Mouse (Mus musculus): Measurements from ENCODE around the gene Fzd7. TPM values are rescaled to one million over a fixed set of nuclear protein-coding genes. Genes with fewer than 3 reads are reported as not detected.
A peak's percentile ranks its signal among the peaks of the same experiment; 100 is the strongest.

Gene Fzd7
- polyA plus RNA-seq, 1 experiment from 2014 or later: 13.7 TPM

DNA sequence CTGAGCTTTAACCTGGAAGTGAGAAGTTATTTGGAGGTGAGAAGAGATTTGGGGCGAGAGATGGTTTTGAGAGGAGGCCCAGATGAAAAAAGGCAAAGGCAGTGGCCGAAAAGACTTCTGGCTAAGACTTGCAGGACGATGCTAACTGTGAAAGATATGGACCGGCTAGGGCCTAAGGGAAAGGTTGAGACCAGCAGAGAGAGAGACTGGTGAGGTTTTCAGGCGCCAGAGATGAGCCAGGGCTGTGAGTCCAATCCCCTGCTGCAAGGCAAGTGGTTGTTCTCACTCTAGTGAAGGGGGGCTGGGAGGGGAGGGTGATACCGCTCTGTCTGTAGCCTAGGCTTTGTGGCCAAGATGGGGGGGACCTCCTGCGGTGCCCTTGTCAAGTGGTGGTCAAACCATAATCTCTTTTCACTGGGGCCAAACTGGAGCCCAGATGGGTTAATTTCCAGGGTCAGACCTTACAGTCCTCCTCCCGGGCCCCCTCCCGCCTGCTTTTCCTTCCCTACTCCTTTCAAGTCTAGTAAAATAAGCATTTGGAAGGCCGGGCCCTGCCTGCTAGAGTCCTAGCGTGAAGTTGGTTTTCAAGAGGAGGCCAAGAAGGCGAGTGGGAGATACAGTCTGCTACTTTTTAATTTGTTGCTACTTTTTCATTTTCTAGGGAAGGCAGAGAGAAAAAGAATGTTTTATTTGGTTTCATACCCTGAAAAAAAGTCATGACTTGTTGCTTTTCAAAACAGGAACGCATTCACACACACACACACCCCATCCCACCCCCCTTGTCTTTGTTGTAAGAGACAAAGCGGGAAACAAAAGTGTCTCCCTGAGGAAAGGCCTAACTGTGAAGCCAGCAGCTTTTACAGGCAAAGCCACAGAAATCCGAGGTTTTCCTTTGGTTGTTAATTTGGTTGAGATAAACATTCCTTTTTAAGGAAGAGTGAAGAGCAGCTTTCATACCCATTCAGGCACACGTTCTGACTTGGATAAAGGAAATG is 2.9 kb downstream of the Fzd7 start:
- Histone ChIP-seq H3K27ac (peak overlapping the region; percentile 99), H3K9ac (peak overlapping the region; percentile 95), H3K4me2 (peak overlapping the region; percentile 99), H3K4me3 (peak overlapping the region; percentile 93), H3K27me3 (no peaks in the 10 kb centered on the region), H3K36me3 (peaks cover 9% of the 10 kb centered on the region), H3K9me3 (no peaks in the 10 kb centered on the region), H3K4me1 (peaks cover 68% of the 10 kb centered on the region)
- ATAC-seq (ENCODE audit: insufficient number of reproducible peaks, insufficient read depth, low FRiP score, low TSS enrichment, low read depth): no peak
- 1% methylated on average over 16 of the region's 16 CpGs for WGBS

DNA sequence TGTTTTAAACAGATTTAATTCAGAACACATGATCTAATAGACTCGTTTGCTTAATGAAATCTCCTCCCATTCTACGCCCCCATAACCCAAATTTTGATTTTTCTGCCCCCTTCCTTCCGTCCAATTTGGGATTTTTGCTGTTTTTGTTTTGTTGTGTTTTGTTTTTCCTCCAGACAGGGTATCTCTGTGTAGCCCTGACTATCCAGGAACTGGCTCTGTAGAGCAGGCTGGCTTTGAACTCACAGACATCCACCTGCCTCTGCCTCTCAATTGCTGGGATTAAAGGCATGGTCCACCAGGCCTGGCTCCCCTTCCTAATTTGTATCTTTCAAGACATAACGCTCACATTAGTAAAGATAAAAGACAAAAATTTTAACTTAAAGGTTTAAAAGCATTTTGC is 3.6 kb downstream of the Fzd7 start:
- Histone ChIP-seq H3K9me3 (no peaks in the 10 kb centered on the region), H3K36me3 (peaks cover 15% of the 10 kb centered on the region), H3K4me1 (peaks cover 61% of the 10 kb centered on the region), H3K27me3 (no peaks in the 10 kb centered on the region), H3K4me2 (peak overlapping the region; percentile 99), H3K9ac (peak overlapping the region; percentile 95), H3K4me3 (peak overlapping the region; percentile 93), H3K27ac (peak overlapping the region; percentile 99; the same call in 1 of the 2 replicates)
- WGBS: 20% methylated on average over 4 of the region's 4 CpGs
- no peak for ATAC-seq (ENCODE audit: insufficient number of reproducible peaks, insufficient read depth, low FRiP score, low TSS enrichment, low read depth)

- H3K36me3 ChIP-seq: peaks cover 18% of the 10 kb centered on the region
- peak overlapping the region; percentile 61 for H3K9ac ChIP-seq
- H3K4me2 ChIP-seq: peak overlapping the region; percentile 99
- no peaks in the 10 kb centered on the region for H3K9me3 ChIP-seq
- H3K4me1 ChIP-seq: peaks cover 75% of the 10 kb centered on the region
- 3% methylated on average over 10 of the region's 10 CpGs for WGBS
- peak overlapping the region; percentile 34 for H3K4me3 ChIP-seq
- ATAC-seq (ENCODE audit: insufficient number of reproducible peaks, insufficient read depth, low FRiP score, low TSS enrichment, low read depth): no peak
- peak overlapping the region; percentile 75 for H3K27ac ChIP-seq
- H3K27me3 ChIP-seq: no peaks in the 10 kb centered on the region
These were observed 5.4 kb downstream of the Fzd7 start for GRCm38 (mm10) chr1:59487651-59488051.

GRCm38 (mm10) chr1:59488481-59488880 is 6.3 kb downstream of the Fzd7 start:
- H3K27me3 ChIP-seq: no peaks in the 10 kb centered on the region

DNA sequence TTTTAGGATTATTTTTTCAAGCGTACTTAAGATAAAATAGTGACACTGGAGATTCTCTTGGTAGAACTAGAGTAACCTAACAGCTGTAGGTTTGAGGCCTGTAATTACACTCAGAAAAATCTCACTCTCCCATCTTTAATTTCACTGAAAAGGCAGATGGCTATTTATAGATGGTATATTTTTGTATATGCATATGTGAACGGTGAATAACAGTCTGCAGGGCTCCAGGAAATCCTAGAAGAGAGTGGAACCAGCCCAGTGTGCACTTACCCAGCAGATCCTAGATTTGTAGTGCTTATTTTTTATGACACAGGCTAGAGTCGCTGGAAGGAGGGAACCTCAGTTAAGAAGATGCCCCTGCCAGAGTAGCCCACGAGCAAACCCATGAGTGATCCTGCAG is 6.8 kb downstream of the Fzd7 start:
- H3K4me1 ChIP-seq: peaks cover 79% of the 10 kb centered on the region
- H3K27me3 ChIP-seq: no peaks in the 10 kb centered on the region
- peak overlapping the region; percentile 55 for H3K27ac ChIP-seq
- 0 out of 2 replicates have a peak overlapping the region, but pooled peaks have one; percentile 17 for H3K9ac ChIP-seq
- no peaks in the 10 kb centered on the region for H3K9me3 ChIP-seq
- no peak for ATAC-seq (ENCODE audit: insufficient number of reproducible peaks, insufficient read depth, low FRiP score, low TSS enrichment, low read depth)
- H3K36me3 ChIP-seq: peaks cover 18% of the 10 kb centered on the region
- 42% methylated on average over 4 of the region's 4 CpGs for WGBS
- H3K4me3 ChIP-seq: no peak overlapping the region
- peak overlapping the region; percentile 99; the same call in 1 of the 2 replicates for H3K4me2 ChIP-seq

More at GRCm38 (mm10) chr1:59488481-59488880, 6.3 kb downstream of the Fzd7 start:
- 54% methylated on average over 4 of the region's 4 CpGs for WGBS
- ATAC-seq (ENCODE audit: insufficient number of reproducible peaks, insufficient read depth, low FRiP score, low TSS enrichment, low read depth): no peak
- H3K36me3 ChIP-seq: peaks cover 18% of the 10 kb centered on the region
- peak overlapping the region; percentile 40; the same call in 1 of the 2 replicates for H3K27ac ChIP-seq
- H3K4me1 ChIP-seq: peaks cover 80% of the 10 kb centered on the region
- H3K9ac ChIP-seq: no peak overlapping the region
- no peak overlapping the region for H3K4me3 ChIP-seq
- no peaks in the 10 kb centered on the region for H3K9me3 ChIP-seq
- H3K4me2 ChIP-seq: peak overlapping the region; percentile 99

DNA sequence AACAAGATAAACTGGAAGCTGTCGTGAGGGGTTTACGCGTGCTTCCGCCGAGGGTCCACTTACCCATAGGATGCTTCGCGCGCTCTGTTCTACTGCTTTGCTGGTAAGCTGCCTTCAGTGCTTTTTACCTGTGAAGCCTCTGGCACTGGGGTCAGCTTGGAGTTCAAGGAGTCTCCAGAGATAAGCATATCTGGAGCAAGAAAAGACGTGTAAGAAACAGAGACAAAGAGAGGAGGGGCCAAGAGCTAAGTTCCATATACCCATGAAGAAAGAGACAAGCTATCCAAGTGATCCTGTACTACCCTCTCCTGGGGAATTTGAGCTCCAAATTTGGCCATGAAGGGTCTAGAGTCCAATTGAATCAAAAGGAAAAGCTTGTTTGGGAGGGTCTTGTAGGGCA is 9.3 kb downstream of the Fzd7 start:
- no peak overlapping the region for H3K9ac ChIP-seq
- ATAC-seq (ENCODE audit: insufficient number of reproducible peaks, insufficient read depth, low FRiP score, low TSS enrichment, low read depth): no peak
- H3K4me1 ChIP-seq: peaks cover 56% of the 10 kb centered on the region
- no peak overlapping the region for H3K4me2 ChIP-seq
- no peaks in the 10 kb centered on the region for H3K27me3 ChIP-seq
- no peak overlapping the region for H3K27ac ChIP-seq
- H3K4me3 ChIP-seq: no peak overlapping the region
- no peaks in the 10 kb centered on the region for H3K9me3 ChIP-seq
- peaks cover 12% of the 10 kb centered on the region; the same call in 1 of the 2 replicates for H3K36me3 ChIP-seq
- WGBS: 78% methylated on average over 9 of the region's 9 CpGs

DNA sequence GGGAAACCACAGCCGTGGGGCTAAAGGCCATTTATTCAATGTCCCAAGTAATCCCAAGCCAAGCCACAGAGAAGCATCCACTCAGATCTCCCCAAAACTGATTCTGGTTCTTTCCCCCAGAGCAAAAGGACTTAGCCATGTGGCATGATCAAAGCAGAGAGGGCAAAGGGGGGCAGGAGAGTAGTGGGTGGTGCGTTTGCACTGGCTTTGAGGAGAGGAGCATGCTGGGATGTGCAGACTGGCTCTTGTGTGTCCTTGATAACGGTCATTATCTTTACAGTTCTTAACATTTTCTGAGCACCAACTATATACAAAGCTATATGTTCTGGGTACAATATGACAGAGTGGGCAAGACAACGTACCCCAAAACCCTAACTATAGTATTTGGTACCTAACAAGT is 10.2 kb downstream of the Fzd7 start:
- no peaks in the 10 kb centered on the region for H3K27me3 ChIP-seq
- H3K4me2 ChIP-seq: no peak overlapping the region
- H3K4me3 ChIP-seq: no peak overlapping the region
- peak overlapping the region; percentile 62; the same call in 1 of the 2 replicates for H3K27ac ChIP-seq
- H3K4me1 ChIP-seq: peaks cover 50% of the 10 kb centered on the region
- 38% methylated on average over 4 of the region's 4 CpGs for WGBS
- peaks cover 12% of the 10 kb centered on the region; the same call in 1 of the 2 replicates for H3K36me3 ChIP-seq
- H3K9me3 ChIP-seq: no peaks in the 10 kb centered on the region
- ATAC-seq (ENCODE audit: insufficient number of reproducible peaks, insufficient read depth, low FRiP score, low TSS enrichment, low read depth): no peak
- H3K9ac ChIP-seq: no peak overlapping the region

DNA sequence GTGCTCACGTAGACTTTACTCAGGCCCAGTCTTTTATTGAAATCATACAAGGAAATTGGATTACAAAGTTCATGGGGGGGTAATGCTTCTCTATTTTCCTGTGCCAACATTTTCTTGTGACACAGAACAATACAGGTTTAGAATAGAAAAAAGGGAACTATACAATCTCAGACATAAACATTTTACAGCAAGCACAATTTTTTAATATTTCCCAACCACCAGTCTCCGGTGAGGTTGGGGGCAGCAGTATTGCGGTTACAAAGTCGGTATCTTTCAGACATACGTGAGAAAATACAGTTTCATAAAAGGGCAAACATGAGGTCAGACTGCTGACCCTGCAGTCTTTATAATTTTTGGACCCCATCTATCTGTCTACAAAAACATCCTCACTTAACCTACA is 13.7 kb downstream of the Fzd7 start:
- H3K27ac ChIP-seq: no peak overlapping the region
- H3K4me1 ChIP-seq: peaks cover 27% of the 10 kb centered on the region
- ATAC-seq (ENCODE audit: insufficient number of reproducible peaks, insufficient read depth, low FRiP score, low TSS enrichment, low read depth): no peak
- no peak overlapping the region for H3K4me3 ChIP-seq
- no peak overlapping the region for H3K9ac ChIP-seq
- no peak overlapping the region for H3K4me2 ChIP-seq
- H3K27me3 ChIP-seq: no peaks in the 10 kb centered on the region
- H3K36me3 ChIP-seq: 0 out of 2 replicates have a peak, but pooled peaks cover 2% of the 10 kb centered on the region
- 87% methylated on average over 5 of the region's 5 CpGs for WGBS
- H3K9me3 ChIP-seq: no peaks in the 10 kb centered on the region

GRCm38 (mm10) chr1:59497741-59498613 is 15.8 kb downstream of the Fzd7 start:
- Histone ChIP-seq H3K4me2 (no peak overlapping the region), H3K4me1 (peaks cover 9% of the 10 kb centered on the region), H3K36me3 (no peaks in the 10 kb centered on the region), H3K4me3 (no peak overlapping the region), H3K27ac (no peak overlapping the region), H3K9me3 (no peaks in the 10 kb centered on the region), H3K27me3 (no peaks in the 10 kb centered on the region), H3K9ac (no peak overlapping the region)
- no peak for ATAC-seq (ENCODE audit: insufficient number of reproducible peaks, insufficient read depth, low FRiP score, low TSS enrichment, low read depth)
- WGBS: 73% methylated on average over 6 of the region's 6 CpGs

- Histone ChIP-seq H3K9ac (no peak overlapping the region), H3K27ac (no peak overlapping the region), H3K36me3 (no peaks in the 10 kb centered on the region), H3K9me3 (no peaks in the 10 kb centered on the region), H3K27me3 (no peaks in the 10 kb centered on the region), H3K4me1 (no peaks in the 10 kb centered on the region), H3K4me2 (no peak overlapping the region), H3K4me3 (no peak overlapping the region)
- 76% methylated on average over 3 of the region's 3 CpGs for WGBS
- ATAC-seq (ENCODE audit: insufficient number of reproducible peaks, insufficient read depth, low FRiP score, low TSS enrichment, low read depth): no peak
These were observed 17.1 kb downstream of the Fzd7 start for GRCm38 (mm10) chr1:59499327-59499726.

GRCm38 (mm10) chr1:59502355-59502754 is 20.1 kb downstream of the Fzd7 start:
- no peak for ATAC-seq (ENCODE audit: insufficient number of reproducible peaks, insufficient read depth, low FRiP score, low TSS enrichment, low read depth)
- Histone ChIP-seq H3K9me3 (no peaks in the 10 kb centered on the region), H3K4me3 (no peak overlapping the region), H3K27me3 (no peaks in the 10 kb centered on the region), H3K9ac (no peak overlapping the region), H3K27ac (no peak overlapping the region), H3K36me3 (no peaks in the 10 kb centered on the region), H3K4me1 (no peaks in the 10 kb centered on the region), H3K4me2 (no peak overlapping the region)
- WGBS: 60% methylated on average over 2 of the region's 2 CpGs

Measured in embryonic facial prominence, embryonic 13.5 days (tissue).